Mouse (Mus musculus) erythroblast, embryonic 14.5 days (primary cell): ENCODE measurements around the gene Lrsam1.

Experiments
- GATA1 ChIP-seq: IDR thresholded peaks from 2 replicates; pipeline ENCODE4 v1.6.1; 2012; ENCODE audit warnings: low read length, inconsistent platforms, mixed read lengths
- TAL1 ChIP-seq: IDR thresholded peaks from 3 replicates; pipeline ENCODE4 v1.6.1; 2012; ENCODE audit warnings: low read length, inconsistent platforms, mixed read lengths

DNA sequence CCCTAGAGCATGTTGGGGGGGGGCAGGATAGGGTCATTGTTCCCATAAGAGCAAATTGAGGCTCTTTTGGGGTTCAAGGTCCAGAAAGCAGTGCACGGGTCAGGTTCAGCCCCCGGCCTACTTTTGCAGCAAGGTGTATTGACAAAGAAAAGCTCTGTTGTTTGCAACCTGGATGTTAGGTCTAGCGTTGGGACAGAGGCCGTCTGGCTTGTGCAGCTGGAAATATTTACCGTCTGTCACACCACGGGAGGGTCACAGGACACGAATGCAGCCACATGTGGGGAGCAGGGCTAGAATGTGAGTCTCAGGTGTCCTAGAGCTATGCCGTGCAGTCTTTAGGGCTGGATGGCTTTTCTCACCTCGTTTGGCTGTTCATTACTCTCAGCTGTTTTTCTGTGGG is 43.0 kb downstream of the Lrsam1 start:
- TF ChIP-seq GATA1 (no peak), TAL1 (no peak)
